Mouse (Mus musculus) G1E (cell line): ENCODE measurements around the gene Esyt3. TPM values are rescaled to one million over a fixed set of nuclear protein-coding genes. Genes with fewer than 3 reads are reported as not detected.

Experiments used
- ATAC-seq: 2 replicates; pipeline ENCODE4 v1.8.0; 2016; ENCODE audit warnings: mild to moderate bottlenecking; ENCODE audit not compliant: insufficient number of reproducible peaks, poor library complexity, low FRiP score, severe bottlenecking; ENCODE audit errors: extremely low read depth
- DNase-seq: peaks from one replicate; pipeline ENCODE4 v3.0.0; 2012; ENCODE audit warnings: low spot score
- H3K27me3 ChIP-seq: 2 replicates; pipeline ENCODE4 v1.6.1; 2012; ENCODE audit warnings: mild to moderate bottlenecking, low read length, inconsistent platforms; ENCODE audit not compliant: insufficient read depth
- H3K36me3 ChIP-seq: replicated peaks from 2 replicates; pipeline ENCODE3; 2012; ENCODE audit warnings: mild to moderate bottlenecking, inconsistent platforms
- H3K4me1 ChIP-seq: 2 replicates; pipeline ENCODE4 v1.6.1; 2012; ENCODE audit warnings: low read depth, low read length, inconsistent platforms, mixed read lengths; ENCODE audit not compliant: insufficient read depth
- H3K4me3 ChIP-seq: 2 replicates; pipeline ENCODE4 v1.5.1; 2012; ENCODE audit warnings: low read depth, mild to moderate bottlenecking, inconsistent platforms, low read length, moderate library complexity, mixed read lengths
- H3K9me3 ChIP-seq: replicated peaks from 2 replicates; pipeline ENCODE4 v1.6.1; 2012; ENCODE audit warnings: inconsistent platforms
- CTCF ChIP-seq: IDR thresholded peaks from 2 replicates; pipeline ENCODE4 v1.5.1; 2012; ENCODE audit warnings: low read depth, low read length, inconsistent platforms, mixed read lengths
- GATA1 ChIP-seq: IDR thresholded peaks from 2 replicates; pipeline ENCODE4 v1.6.1; 2012; ENCODE audit warnings: borderline replicate concordance, low read length, inconsistent platforms, mixed read lengths
- GATA2 ChIP-seq: IDR thresholded peaks from 2 replicates; pipeline ENCODE4 v1.6.1; 2012; ENCODE audit warnings: low read depth, low read length, inconsistent platforms, borderline replicate concordance
- POLR2AphosphoS5 ChIP-seq: IDR thresholded peaks from 2 replicates; pipeline ENCODE4 v1.6.1; 2012; ENCODE audit warnings: low read depth, low read length, inconsistent platforms; ENCODE audit not compliant: insufficient replicate concordance
- TAL1 ChIP-seq: conservative IDR thresholded peaks from 2 replicates; pipeline ENCODE4 v1.6.1; 2012; ENCODE audit warnings: low read depth, low read length, inconsistent platforms, mixed read lengths
- polyA plus RNA-seq: library from polyadenylated mRNA; stranded (reverse); fragments of >175 nt; gene quantifications from 2 replicates; pipeline ENCODE4 v1.2.3, GENCODE M21; 2012
- total RNA-seq, 2 experiments: library from RNA; stranded (forward) in 1 of 2; stranded (reverse) in 1 of 2; fragments of 200-1000 nt in 1 of 2; fragments of >200 nt in 1 of 2; fragmentation: Nextera tagmentation in 1 of 2; gene quantifications; 2 replicates each; pipeline ENCODE4 v1.2.3; 2014 to 2017

Gene Esyt3
- total and polyA plus RNA-seq, 3 experiments = 0.49 TPM; not detected in 2

DNA sequence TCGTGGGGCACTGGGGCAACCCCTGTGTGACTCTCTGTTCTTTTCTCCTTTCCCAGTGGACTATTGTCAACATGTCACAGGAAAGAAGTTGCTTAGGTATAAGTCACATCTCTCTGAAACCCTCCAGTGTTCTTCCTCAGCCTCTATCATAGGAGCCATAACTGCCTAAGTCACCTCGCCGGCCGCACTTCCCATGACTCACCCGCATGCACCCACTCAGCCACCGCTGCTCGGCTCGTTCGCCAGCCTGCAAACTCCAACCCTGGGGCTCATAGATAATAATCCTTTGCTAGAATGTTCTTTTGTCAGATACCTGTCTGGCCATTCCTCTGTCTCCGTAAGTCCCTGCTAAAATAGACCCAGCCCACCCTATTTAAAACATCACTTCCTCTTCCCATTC is 33.2 kb upstream of the Esyt3 start:
- no peak for DNase-seq
- no peak for ATAC-seq
- Histone ChIP-seq H3K4me3 (no peak overlapping the region), H3K9me3 (no peaks in the 10 kb centered on the region), H3K36me3 (no peaks in the 10 kb centered on the region), H3K27me3 (peaks cover 77% of the 10 kb centered on the region), H3K4me1 (no peaks in the 10 kb centered on the region; the same call in 1 of the 2 replicates)
- TF ChIP-seq POLR2AphosphoS5 (no peak), GATA2 (no peak), GATA1 (no peak), TAL1 (no peak), CTCF (no peak)

DNA sequence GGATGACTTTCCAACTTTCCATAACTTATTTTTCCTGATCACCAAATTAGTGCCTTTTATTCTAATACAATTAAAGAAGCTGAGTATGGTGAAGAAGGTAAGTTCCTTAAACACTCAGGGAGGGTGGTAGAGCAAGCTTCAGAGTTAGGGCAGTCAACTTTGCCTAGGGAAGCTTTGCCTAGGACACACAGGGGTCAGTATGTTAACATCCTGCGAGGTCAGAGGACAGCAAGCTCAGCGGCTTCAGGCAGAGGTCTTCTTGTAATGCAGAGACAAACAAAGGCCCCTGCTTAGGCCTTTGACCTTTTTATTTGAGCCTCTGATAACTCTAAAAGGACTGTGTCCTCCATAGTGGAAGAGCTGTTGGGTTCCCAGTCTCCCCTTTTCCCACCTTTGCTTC is 32.4 kb upstream of the Esyt3 start:
- no peak for ATAC-seq
- Histone ChIP-seq H3K4me3 (no peak overlapping the region), H3K36me3 (no peaks in the 10 kb centered on the region), H3K27me3 (peaks cover 76% of the 10 kb centered on the region), H3K9me3 (no peaks in the 10 kb centered on the region), H3K4me1 (no peaks in the 10 kb centered on the region; the same call in 1 of the 2 replicates)
- TF ChIP-seq TAL1 (no peak), CTCF (no peak), POLR2AphosphoS5 (no peak), GATA1 (no peak), GATA2 (no peak)
- DNase-seq = no peak

DNA sequence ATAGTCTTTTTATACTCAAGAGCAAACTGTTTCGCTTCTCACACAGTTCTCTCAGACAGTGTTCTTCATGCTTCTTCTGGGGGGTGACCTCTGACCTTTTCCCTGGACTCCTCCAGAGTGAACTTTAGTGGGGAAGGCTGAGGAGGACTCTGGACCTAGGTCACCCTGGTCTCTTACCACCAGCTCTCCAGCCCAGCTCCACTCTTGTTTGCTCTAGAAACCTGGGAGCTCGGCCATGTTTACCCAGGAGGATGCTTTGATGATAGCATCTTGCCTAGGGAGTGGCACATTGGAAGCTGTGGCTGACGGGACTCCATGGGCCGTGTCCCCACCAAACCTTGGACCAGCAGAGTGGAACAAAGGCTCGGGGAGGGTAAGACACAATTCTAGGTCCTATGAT is 31.8 kb upstream of the Esyt3 start:
- no peak for DNase-seq
- peaks cover 74% of the 10 kb centered on the region for H3K27me3 ChIP-seq
- no peak overlapping the region for H3K4me3 ChIP-seq
- TF ChIP-seq GATA1 (no peak), POLR2AphosphoS5 (no peak), TAL1 (no peak), GATA2 (no peak), CTCF (no peak)
- no peaks in the 10 kb centered on the region; the same call in 1 of the 2 replicates for H3K4me1 ChIP-seq
- H3K36me3 ChIP-seq = no peaks in the 10 kb centered on the region
- ATAC-seq = no peak
- no peaks in the 10 kb centered on the region for H3K9me3 ChIP-seq

DNA sequence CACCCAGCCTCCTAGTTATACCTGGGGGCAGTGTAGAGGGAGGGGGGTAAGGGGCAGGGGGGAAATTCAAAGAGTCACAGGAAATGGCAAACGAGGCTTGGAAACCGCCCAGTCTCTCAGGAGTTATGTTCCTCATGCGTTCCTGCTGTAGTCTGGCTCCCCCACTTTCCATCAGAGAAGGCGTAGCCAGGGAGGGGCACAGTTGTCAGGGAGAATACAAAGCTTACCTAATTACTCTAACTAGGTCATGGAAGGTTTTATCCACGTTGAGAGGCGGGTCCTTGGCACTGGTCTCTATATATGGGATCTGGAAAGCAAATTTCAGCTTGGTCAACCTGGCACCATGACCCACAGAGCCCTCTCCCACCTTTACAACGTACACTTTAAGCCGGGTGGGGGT is 31.1 kb upstream of the Esyt3 start:
- Histone ChIP-seq H3K36me3 (no peaks in the 10 kb centered on the region), H3K4me3 (no peak overlapping the region), H3K4me1 (no peaks in the 10 kb centered on the region; the same call in 1 of the 2 replicates), H3K9me3 (no peaks in the 10 kb centered on the region), H3K27me3 (peaks cover 68% of the 10 kb centered on the region)
- TF ChIP-seq GATA1 (no peak), CTCF (no peak), POLR2AphosphoS5 (no peak), TAL1 (no peak), GATA2 (no peak)
- ATAC-seq (no peak), DNase-seq (no peak)

DNA sequence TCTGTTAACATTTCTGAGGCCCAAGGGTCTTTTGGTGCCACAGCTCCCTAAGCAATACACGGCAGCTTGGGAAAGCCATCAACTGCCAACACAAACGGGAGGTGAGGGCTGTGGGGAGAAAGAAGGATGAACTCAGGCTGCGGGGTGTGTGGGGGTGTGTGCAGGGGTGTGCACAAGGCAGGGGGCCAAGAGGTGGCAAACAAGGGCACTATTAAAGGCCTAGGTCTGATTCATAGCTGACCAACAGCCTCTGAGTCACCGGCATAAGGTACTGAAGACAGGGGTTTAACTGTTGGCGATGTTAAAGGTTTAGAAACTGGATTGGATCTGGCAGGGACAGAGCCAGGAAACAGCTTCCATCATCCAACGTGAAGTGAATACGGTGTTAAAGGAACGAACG is 30.5 kb upstream of the Esyt3 start:
- Histone ChIP-seq H3K9me3 (no peaks in the 10 kb centered on the region), H3K4me3 (no peak overlapping the region), H3K36me3 (no peaks in the 10 kb centered on the region), H3K27me3 (peaks cover 65% of the 10 kb centered on the region), H3K4me1 (no peaks in the 10 kb centered on the region)
- TF ChIP-seq CTCF = no peak
- no peak for TF ChIP-seq TAL1
- no peak for TF ChIP-seq GATA1
- no peak for TF ChIP-seq GATA2
- no peak for TF ChIP-seq POLR2AphosphoS5
- ATAC-seq (no peak), DNase-seq (no peak)

DNA sequence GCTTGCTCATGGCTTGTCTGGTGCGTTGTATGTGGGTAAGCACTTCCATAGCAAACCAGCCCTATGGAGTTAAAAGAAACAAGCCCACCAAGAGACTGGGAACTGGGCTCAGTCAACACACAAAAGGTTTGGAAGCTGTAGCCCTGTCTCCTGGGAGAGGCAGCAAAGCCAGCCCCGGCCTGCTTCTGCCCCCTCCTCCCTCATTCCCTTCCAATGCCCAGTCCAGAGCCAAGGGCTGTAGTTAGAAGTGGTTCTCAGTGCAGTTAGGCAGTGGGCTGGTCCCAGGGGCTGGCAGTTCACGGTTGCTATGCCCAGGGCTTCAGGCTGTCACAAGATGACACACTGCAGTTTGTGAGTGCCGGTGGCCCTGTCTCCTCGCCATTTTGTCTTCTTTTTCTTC is 29.7 kb upstream of the Esyt3 start:
- Histone ChIP-seq H3K36me3 (no peaks in the 10 kb centered on the region), H3K27me3 (peaks cover 66% of the 10 kb centered on the region), H3K4me3 (no peak overlapping the region), H3K9me3 (no peaks in the 10 kb centered on the region), H3K4me1 (no peaks in the 10 kb centered on the region)
- no peak for ATAC-seq
- DNase-seq = no peak
- TF ChIP-seq CTCF (no peak), GATA1 (no peak), TAL1 (no peak), POLR2AphosphoS5 (no peak), GATA2 (no peak)

DNA sequence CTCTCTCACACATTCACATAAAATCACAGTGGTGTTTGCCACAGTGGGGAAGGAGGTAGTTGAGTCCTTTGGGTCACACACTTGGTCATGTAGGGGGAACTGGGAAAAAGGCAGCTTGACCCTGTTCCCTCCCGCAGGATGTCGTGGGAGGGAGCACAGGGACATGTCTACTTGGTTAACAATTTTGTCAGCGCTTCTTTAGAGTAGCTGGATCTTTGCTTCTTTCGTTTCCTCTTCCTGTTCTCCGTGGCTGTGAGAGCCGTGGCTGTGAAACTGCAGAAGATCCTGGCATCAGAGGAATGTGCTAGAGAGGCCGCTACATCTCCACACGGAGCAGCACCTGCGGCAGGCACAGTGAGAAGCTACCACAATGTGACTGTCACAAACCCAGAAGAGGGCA is 24.2 kb upstream of the Esyt3 start:
- Histone ChIP-seq H3K36me3 (no peaks in the 10 kb centered on the region), H3K27me3 (peaks cover 40% of the 10 kb centered on the region), H3K9me3 (no peaks in the 10 kb centered on the region), H3K4me1 (peaks cover 14% of the 10 kb centered on the region), H3K4me3 (no peak overlapping the region)
- DNase-seq (no peak), ATAC-seq (no peak)
- no peak for TF ChIP-seq GATA1
- no peak for TF ChIP-seq POLR2AphosphoS5
